Mouse (Mus musculus): ENCODE measurements around the gene Rbks. TPM values are rescaled to one million over a fixed set of nuclear protein-coding genes. Genes with fewer than 3 reads are reported as not detected.

The Rbks gene
- polyA plus RNA-seq, 1 experiment: 2.0 TPM

- TF ChIP-seq MYOG (IDR thresholded peaks at IDR 0.05; ENCODE audit: control insufficient read depth in 1 of 3, insufficient read depth in 1 of 3, insufficient read length in 2 of 3, low read depth in 2 of 3) (no peak), CEBPB (IDR thresholded peaks at IDR 0.05; ENCODE audit: insufficient read depth, poor library complexity, severe bottlenecking) (no peak), POLR2A (IDR thresholded peaks at IDR 0.05; ENCODE audit: insufficient read length, low read depth) (no peak), POLR2AphosphoS2 (IDR thresholded peaks at IDR 0.05; ENCODE audit: insufficient read length, low read depth) (no peak), MYOD1 (IDR thresholded peaks at IDR 0.05; ENCODE audit: control insufficient read depth in 1 of 3, insufficient read length in 2 of 3, low read depth in 2 of 3) (no peak), REST (IDR thresholded peaks at IDR 0.05; ENCODE audit: insufficient read depth, insufficient read length) (no peak), TCF3 (IDR thresholded peaks at IDR 0.05; ENCODE audit: insufficient read length, low read depth) (no peak), E2F4 (IDR thresholded peaks at IDR 0.05; ENCODE audit: insufficient read depth) (no peak), MAX (IDR thresholded peaks at IDR 0.05; ENCODE audit: low read depth) (no peak), SRF (IDR thresholded peaks at IDR 0.05; ENCODE audit: control insufficient read depth, insufficient read length, low read depth) (no peak), TCF12 (IDR thresholded peaks at IDR 0.05; ENCODE audit: insufficient read depth, poor library complexity, severe bottlenecking) (no peak), USF1 (IDR thresholded peaks at IDR 0.05; ENCODE audit: low read depth) (no peak)
- no peaks in the 10 kb centered on the region for H3K27me3 ChIP-seq (ENCODE audit: control insufficient read depth, insufficient read depth, insufficient read length)
- H3K4me2 ChIP-seq (ENCODE audit: low read depth): no peak overlapping the region
- H3K4me3 ChIP-seq: no peak overlapping the region
- H3ac ChIP-seq (ENCODE audit: control insufficient read depth, insufficient read length): no peak overlapping the region
- H3K36me3 ChIP-seq (ENCODE audit: control insufficient read depth, insufficient read depth): no peaks in the 10 kb centered on the region
- H3K79me2 ChIP-seq (ENCODE audit: control insufficient read depth, insufficient read depth): peaks cover 1% of the 10 kb centered on the region
Observed at GRCm38 (mm10) chr5:31713280-31713711, 15.9 kb upstream of the Rbks start.

DNA sequence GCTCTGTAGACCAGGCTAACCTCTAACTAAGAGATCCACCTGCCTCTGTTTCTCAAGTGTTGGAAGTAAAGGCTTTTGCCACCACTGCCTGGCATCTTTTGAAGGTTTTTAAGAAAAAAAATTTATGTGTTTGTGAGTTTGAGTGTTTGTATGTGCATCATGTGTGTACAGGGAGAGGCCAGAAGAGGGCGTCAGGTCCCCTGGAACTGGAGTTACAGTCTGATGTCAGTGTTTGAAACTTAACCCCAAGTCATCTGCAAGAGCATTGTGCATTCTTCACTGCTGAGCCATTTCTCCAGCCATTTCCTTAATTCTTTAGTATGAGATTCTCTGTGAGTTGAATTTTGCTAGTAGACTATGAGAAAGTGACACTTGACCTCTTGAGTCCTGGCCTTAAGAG lies 12.0 kb upstream of the Rbks start:
- no peak overlapping the region for H3K4me2 ChIP-seq (ENCODE audit: low read depth)
- TF ChIP-seq MAX (IDR thresholded peaks at IDR 0.05; ENCODE audit: low read depth): no peak
- TF ChIP-seq USF1 (IDR thresholded peaks at IDR 0.05; ENCODE audit: low read depth): no peak
- TF ChIP-seq REST (IDR thresholded peaks at IDR 0.05; ENCODE audit: insufficient read depth, insufficient read length): no peak
- TF ChIP-seq POLR2AphosphoS2 (IDR thresholded peaks at IDR 0.05; ENCODE audit: insufficient read length, low read depth): no peak
- TF ChIP-seq TCF3 (IDR thresholded peaks at IDR 0.05; ENCODE audit: insufficient read length, low read depth): no peak
- TF ChIP-seq SRF (IDR thresholded peaks at IDR 0.05; ENCODE audit: control insufficient read depth, insufficient read length, low read depth): no peak
- no peak for TF ChIP-seq CEBPB (IDR thresholded peaks at IDR 0.05; ENCODE audit: insufficient read depth, poor library complexity, severe bottlenecking)
- no peak for TF ChIP-seq MYOG (IDR thresholded peaks at IDR 0.05; ENCODE audit: control insufficient read depth in 1 of 3, insufficient read depth in 1 of 3, insufficient read length in 2 of 3, low read depth in 2 of 3)
- no peak for TF ChIP-seq E2F4 (IDR thresholded peaks at IDR 0.05; ENCODE audit: insufficient read depth)
- TF ChIP-seq TCF12 (IDR thresholded peaks at IDR 0.05; ENCODE audit: insufficient read depth, poor library complexity, severe bottlenecking): no peak
- TF ChIP-seq MYOD1 (IDR thresholded peaks at IDR 0.05; ENCODE audit: control insufficient read depth in 1 of 3, insufficient read length in 2 of 3, low read depth in 2 of 3): no peak
- TF ChIP-seq POLR2A (IDR thresholded peaks at IDR 0.05; ENCODE audit: insufficient read length, low read depth): no peak
- no peak overlapping the region for H3ac ChIP-seq (ENCODE audit: control insufficient read depth, insufficient read length)
- no peak overlapping the region for H3K4me3 ChIP-seq
- no peaks in the 10 kb centered on the region for H3K27me3 ChIP-seq (ENCODE audit: control insufficient read depth, insufficient read depth, insufficient read length)
- no peaks in the 10 kb centered on the region for H3K79me2 ChIP-seq (ENCODE audit: control insufficient read depth, insufficient read depth)
- no peaks in the 10 kb centered on the region for H3K36me3 ChIP-seq (ENCODE audit: control insufficient read depth, insufficient read depth)

DNA sequence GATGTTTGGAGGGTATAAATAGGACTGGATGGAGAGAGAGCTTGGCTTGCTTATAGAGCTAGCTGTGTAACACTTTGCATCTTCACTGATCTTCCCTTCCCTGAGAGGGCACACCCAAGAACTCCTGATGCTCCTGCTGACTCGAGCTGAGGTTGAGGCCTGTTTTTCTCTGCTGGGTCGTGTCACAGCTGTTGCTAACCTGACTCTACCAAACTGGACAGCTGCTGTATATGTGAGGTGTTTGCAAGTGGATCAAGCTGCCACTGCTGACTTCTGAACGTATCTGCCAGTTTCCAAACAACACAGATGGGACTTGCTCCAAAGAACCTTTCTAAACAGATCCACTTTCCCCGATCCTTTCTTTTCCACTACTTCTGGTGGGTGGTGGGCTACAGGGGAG lies 9.4 kb upstream of the Rbks start:
- Histone ChIP-seq H3K36me3 (ENCODE audit: control insufficient read depth, insufficient read depth) (peaks cover 18% of the 10 kb centered on the region), H3K4me3 (no peak overlapping the region), H3K79me2 (ENCODE audit: control insufficient read depth, insufficient read depth) (no peaks in the 10 kb centered on the region), H3K4me2 (ENCODE audit: low read depth) (no peak overlapping the region), H3K27me3 (ENCODE audit: control insufficient read depth, insufficient read depth, insufficient read length) (no peaks in the 10 kb centered on the region), H3ac (ENCODE audit: control insufficient read depth, insufficient read length) (no peak overlapping the region)
- TF ChIP-seq POLR2A (IDR thresholded peaks at IDR 0.05; ENCODE audit: insufficient read length, low read depth) (no peak), USF1 (IDR thresholded peaks at IDR 0.05; ENCODE audit: low read depth) (no peak), CEBPB (IDR thresholded peaks at IDR 0.05; ENCODE audit: insufficient read depth, poor library complexity, severe bottlenecking) (no peak), MAX (IDR thresholded peaks at IDR 0.05; ENCODE audit: low read depth) (no peak), POLR2AphosphoS2 (IDR thresholded peaks at IDR 0.05; ENCODE audit: insufficient read length, low read depth) (no peak), TCF12 (IDR thresholded peaks at IDR 0.05; ENCODE audit: insufficient read depth, poor library complexity, severe bottlenecking) (no peak), SRF (IDR thresholded peaks at IDR 0.05; ENCODE audit: control insufficient read depth, insufficient read length, low read depth) (no peak), MYOD1 (IDR thresholded peaks at IDR 0.05; ENCODE audit: control insufficient read depth in 1 of 3, insufficient read length in 2 of 3, low read depth in 2 of 3) (peak; percentile 45 to 88 (median 66)), REST (IDR thresholded peaks at IDR 0.05; ENCODE audit: insufficient read depth, insufficient read length) (no peak), TCF3 (IDR thresholded peaks at IDR 0.05; ENCODE audit: insufficient read length, low read depth) (no peak), E2F4 (IDR thresholded peaks at IDR 0.05; ENCODE audit: insufficient read depth) (no peak), MYOG (IDR thresholded peaks at IDR 0.05; ENCODE audit: control insufficient read depth in 1 of 3, insufficient read depth in 1 of 3, insufficient read length in 2 of 3, low read depth in 2 of 3) (peak; percentile 36 to 87 (median 80))

DNA sequence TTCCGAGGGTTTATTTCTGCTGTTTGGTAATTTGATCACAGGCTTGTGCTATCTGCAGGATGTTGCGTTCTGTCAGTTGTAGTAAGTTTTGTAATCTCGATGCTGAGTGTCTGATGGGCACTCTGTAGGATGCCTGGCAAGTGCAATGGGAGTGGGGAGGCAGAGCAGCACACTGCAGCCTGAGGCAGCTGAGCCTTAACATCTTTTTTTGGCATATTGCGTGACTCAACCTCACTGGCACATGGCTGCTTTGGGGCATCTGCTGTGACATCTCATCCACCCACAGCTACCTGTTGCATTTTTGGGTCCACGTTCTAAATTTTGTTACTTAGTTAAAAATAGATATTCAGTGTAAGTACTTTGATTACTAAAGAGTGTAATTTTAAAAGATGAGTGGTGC lies 7.5 kb upstream of the Rbks start:
- Histone ChIP-seq H3K4me2 (ENCODE audit: low read depth) (no peak overlapping the region), H3K27me3 (ENCODE audit: control insufficient read depth, insufficient read depth, insufficient read length) (no peaks in the 10 kb centered on the region), H3K4me3 (no peak overlapping the region), H3ac (ENCODE audit: control insufficient read depth, insufficient read length) (no peak overlapping the region), H3K36me3 (ENCODE audit: control insufficient read depth, insufficient read depth) (peaks cover 18% of the 10 kb centered on the region), H3K79me2 (ENCODE audit: control insufficient read depth, insufficient read depth) (no peaks in the 10 kb centered on the region)
- TF ChIP-seq MYOD1 (IDR thresholded peaks at IDR 0.05; ENCODE audit: control insufficient read depth in 1 of 3, insufficient read length in 2 of 3, low read depth in 2 of 3): peak in 2 of 3 experiments; percentile 40 to 82
- no peak for TF ChIP-seq USF1 (IDR thresholded peaks at IDR 0.05; ENCODE audit: low read depth)
- peak in 2 of 3 experiments; percentile 16 to 63 for TF ChIP-seq MYOG (IDR thresholded peaks at IDR 0.05; ENCODE audit: control insufficient read depth in 1 of 3, insufficient read depth in 1 of 3, insufficient read length in 2 of 3, low read depth in 2 of 3)

DNA sequence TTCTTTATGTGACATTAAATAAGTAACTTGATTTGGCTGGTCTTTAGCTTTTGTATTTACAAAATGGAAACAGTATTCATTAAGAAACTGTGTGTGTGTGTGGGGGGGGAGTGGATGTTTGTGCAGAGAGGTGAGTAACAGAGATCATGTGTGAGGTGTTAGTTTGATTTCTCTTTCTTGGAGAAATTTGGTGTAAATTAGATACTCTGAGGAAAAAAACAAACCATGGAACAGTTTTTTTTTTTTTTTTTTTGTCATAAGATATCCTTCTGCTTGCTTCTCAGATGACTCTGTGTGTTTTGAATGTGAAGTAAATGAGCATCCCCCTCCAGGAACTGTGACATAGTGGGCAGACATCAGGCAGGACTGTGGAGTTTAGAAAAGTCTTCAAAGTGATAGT lies 2.0 kb upstream of the Rbks start:
- H3K79me2 ChIP-seq (ENCODE audit: control insufficient read depth, insufficient read depth): no peaks in the 10 kb centered on the region

More for the DNA sequence above, 2.0 kb upstream of the Rbks start:
- Histone ChIP-seq H3K27me3 (ENCODE audit: control insufficient read depth, insufficient read depth, insufficient read length) (no peaks in the 10 kb centered on the region), H3ac (ENCODE audit: control insufficient read depth, insufficient read length) (no peak overlapping the region), H3K36me3 (ENCODE audit: control insufficient read depth, insufficient read depth) (peaks cover 18% of the 10 kb centered on the region), H3K4me2 (ENCODE audit: low read depth) (peak overlapping the region; percentile 73), H3K4me3 (peak overlapping the region; percentile 87)
- TF ChIP-seq POLR2A (IDR thresholded peaks at IDR 0.05; ENCODE audit: insufficient read length, low read depth) (no peak), MYOG (IDR thresholded peaks at IDR 0.05; ENCODE audit: control insufficient read depth in 1 of 3, insufficient read depth in 1 of 3, insufficient read length in 2 of 3, low read depth in 2 of 3) (no peak), MYOD1 (IDR thresholded peaks at IDR 0.05; ENCODE audit: control insufficient read depth in 1 of 3, insufficient read length in 2 of 3, low read depth in 2 of 3) (no peak), SRF (IDR thresholded peaks at IDR 0.05; ENCODE audit: control insufficient read depth, insufficient read length, low read depth) (no peak), MAX (IDR thresholded peaks at IDR 0.05; ENCODE audit: low read depth) (no peak), USF1 (IDR thresholded peaks at IDR 0.05; ENCODE audit: low read depth) (no peak)

Data from myocyte (in vitro differentiated cells).